Mouse (Mus musculus) heart, embryonic 15.5 days (tissue): ENCODE measurements around the gene Ppfibp1. TPM values are rescaled to one million over a fixed set of nuclear protein-coding genes. Genes with fewer than 3 reads are reported as not detected.

Experiments
- ATAC-seq: fragments of 200-750 bp; cut with Nextera tagmentation; replicated peaks from 2 replicates; pipeline ENCODE4 v1.8.0; 2017; ENCODE audit warnings: low read depth, moderate TSS enrichment; ENCODE audit not compliant: insufficient number of reproducible peaks, insufficient read depth, low FRiP score
- H3K27ac ChIP-seq: fragments of 300-500 bp; sonication (generic); 2 replicates; pipeline ENCODE4 v1.5.1; 2015; ENCODE audit warnings: mild to moderate bottlenecking, inconsistent platforms
- H3K27me3 ChIP-seq: fragments of 300-500 bp; sonication (generic); 2 replicates; pipeline ENCODE4 v1.6.1; 2015; ENCODE audit warnings: inconsistent platforms
- H3K36me3 ChIP-seq: fragments of 300-500 bp; sonication (generic); 2 replicates; pipeline ENCODE4 v1.6.1; 2015; ENCODE audit warnings: mild to moderate bottlenecking, inconsistent platforms
- H3K4me1 ChIP-seq: fragments of 300-500 bp; sonication (generic); replicated peaks from 2 replicates; pipeline ENCODE4 v1.6.1; 2015; ENCODE audit warnings: inconsistent platforms
- H3K4me2 ChIP-seq: fragments of 300-500 bp; sonication (generic); 2 replicates; pipeline ENCODE4 v1.6.1; 2015; ENCODE audit warnings: inconsistent platforms, mild to moderate bottlenecking, moderate library complexity
- H3K4me3 ChIP-seq: fragments of 300-500 bp; sonication (generic); 2 replicates; pipeline ENCODE4 v1.5.1; 2015; ENCODE audit warnings: mild to moderate bottlenecking, inconsistent platforms
- H3K9ac ChIP-seq: fragments of 300-500 bp; sonication (generic); 2 replicates; pipeline ENCODE4 v1.6.1; 2015; ENCODE audit warnings: mild to moderate bottlenecking, inconsistent platforms
- H3K9me3 ChIP-seq: fragments of 300-500 bp; sonication (generic); replicated peaks from 2 replicates; pipeline ENCODE4 v1.6.1; 2016; ENCODE audit warnings: inconsistent platforms
- WGBS: fragments of 180-500 bp; shearing (Covaris S2); methylation state at CpG from one replicate; pipeline ENCODE4 v1.1.7; 2015; ENCODE audit warnings: mixed read lengths; 5-methylcytosine and 5-hydroxymethylcytosine counted together
- polyA plus RNA-seq: library from polyadenylated mRNA; unstranded; fragments of >200 nt; fragmentation: Nextera tagmentation; extraction: Ambion mirVana; gene quantifications from 2 replicates; pipeline ENCODE4 v1.2.1, GENCODE M21; 2015

The Ppfibp1 gene
- polyA plus RNA-seq, 1 experiment from 2014 or later = 50.5 TPM

- Histone ChIP-seq H3K36me3 (peaks cover 67% of the 10 kb centered on the region), H3K4me1 (peaks cover 6% of the 10 kb centered on the region), H3K27ac (no peak overlapping the region), H3K4me3 (no peak overlapping the region), H3K4me2 (no peak overlapping the region), H3K9ac (no peak overlapping the region), H3K9me3 (no peaks in the 10 kb centered on the region), H3K27me3 (no peaks in the 10 kb centered on the region)
- 87% methylated on average over 9 of the region's 9 CpGs for WGBS
- no peak for ATAC-seq
Measured at GRCm38 (mm10) chr6:147052440-147052839, 164.2 kb downstream of the Ppfibp1 start.

GRCm38 (mm10) chr6:147053785-147054646 is 165.7 kb downstream of the Ppfibp1 start:
- Histone ChIP-seq H3K36me3 (peaks cover 53% of the 10 kb centered on the region), H3K4me1 (peaks cover 6% of the 10 kb centered on the region), H3K9me3 (no peaks in the 10 kb centered on the region), H3K9ac (no peak overlapping the region), H3K27ac (no peak overlapping the region), H3K4me2 (no peak overlapping the region), H3K4me3 (no peak overlapping the region), H3K27me3 (no peaks in the 10 kb centered on the region)
- ATAC-seq = no peak
- WGBS = 90% methylated on average over 19 of the region's 19 CpGs

- WGBS = 71% methylated on average over 10 of the region's 10 CpGs
- Histone ChIP-seq H3K9ac (no peak overlapping the region), H3K27me3 (no peaks in the 10 kb centered on the region), H3K4me2 (no peak overlapping the region), H3K27ac (no peak overlapping the region), H3K36me3 (peaks cover 47% of the 10 kb centered on the region), H3K4me1 (peaks cover 6% of the 10 kb centered on the region), H3K4me3 (no peak overlapping the region), H3K9me3 (no peaks in the 10 kb centered on the region)
- ATAC-seq = no peak
Measured at GRCm38 (mm10) chr6:147055374-147055977, 167.2 kb downstream of the Ppfibp1 start.

GRCm38 (mm10) chr6:147059326-147059725 is 171.0 kb downstream of the Ppfibp1 start:
- WGBS = 72% methylated on average over 7 of the region's 7 CpGs
- Histone ChIP-seq H3K9ac (no peak overlapping the region), H3K27ac (no peak overlapping the region), H3K27me3 (no peaks in the 10 kb centered on the region), H3K4me3 (no peak overlapping the region), H3K4me2 (no peak overlapping the region), H3K4me1 (peaks cover 6% of the 10 kb centered on the region), H3K9me3 (no peaks in the 10 kb centered on the region), H3K36me3 (peaks cover 45% of the 10 kb centered on the region)
- no peak for ATAC-seq

- H3K9me3 ChIP-seq = no peaks in the 10 kb centered on the region
- H3K36me3 ChIP-seq = peaks cover 41% of the 10 kb centered on the region
- no peak overlapping the region for H3K4me3 ChIP-seq
- no peaks in the 10 kb centered on the region for H3K27me3 ChIP-seq
- no peak overlapping the region for H3K27ac ChIP-seq
- WGBS = 91% methylated on average over 9 of the region's 9 CpGs
- no peak for ATAC-seq
- H3K4me1 ChIP-seq = no peaks in the 10 kb centered on the region; the same call in 1 of the 2 replicates
- no peak overlapping the region for H3K4me2 ChIP-seq
- no peak overlapping the region for H3K9ac ChIP-seq
Measured at GRCm38 (mm10) chr6:147061630-147062029, 173.3 kb downstream of the Ppfibp1 start.

- H3K4me3 ChIP-seq = no peak overlapping the region
- 77% methylated on average over 7 of the region's 7 CpGs for WGBS
- no peaks in the 10 kb centered on the region; the same call in 1 of the 2 replicates for H3K4me1 ChIP-seq
- no peak overlapping the region for H3K27ac ChIP-seq
- no peaks in the 10 kb centered on the region for H3K9me3 ChIP-seq
- H3K9ac ChIP-seq = no peak overlapping the region
- ATAC-seq = no peak
- H3K4me2 ChIP-seq = no peak overlapping the region
- no peaks in the 10 kb centered on the region for H3K27me3 ChIP-seq
- H3K36me3 ChIP-seq = peaks cover 44% of the 10 kb centered on the region
Measured at GRCm38 (mm10) chr6:147062034-147062433, 173.7 kb downstream of the Ppfibp1 start.

GRCm38 (mm10) chr6:147062694-147063093 is 174.4 kb downstream of the Ppfibp1 start:
- Histone ChIP-seq H3K36me3 (peaks cover 50% of the 10 kb centered on the region), H3K27ac (no peak overlapping the region), H3K9ac (no peak overlapping the region), H3K27me3 (no peaks in the 10 kb centered on the region), H3K4me2 (no peak overlapping the region), H3K4me3 (no peak overlapping the region), H3K4me1 (no peaks in the 10 kb centered on the region; the same call in 1 of the 2 replicates), H3K9me3 (no peaks in the 10 kb centered on the region)
- ATAC-seq = no peak
- 78% methylated on average over 7 of the region's 7 CpGs for WGBS

GRCm38 (mm10) chr6:147064226-147064943 is 176.1 kb downstream of the Ppfibp1 start:
- Histone ChIP-seq H3K9ac (no peak overlapping the region), H3K4me2 (no peak overlapping the region), H3K9me3 (no peaks in the 10 kb centered on the region), H3K4me1 (no peaks in the 10 kb centered on the region), H3K27me3 (no peaks in the 10 kb centered on the region), H3K4me3 (no peak overlapping the region), H3K27ac (no peak overlapping the region), H3K36me3 (peaks cover 56% of the 10 kb centered on the region)
- 90% methylated on average over 10 of the region's 10 CpGs for WGBS
- no peak for ATAC-seq

GRCm38 (mm10) chr6:147064944-147065261 is 176.6 kb downstream of the Ppfibp1 start:
- 82% methylated on average over 6 of the region's 6 CpGs for WGBS
- no peaks in the 10 kb centered on the region for H3K4me1 ChIP-seq
- H3K9ac ChIP-seq = no peak overlapping the region
- peaks cover 53% of the 10 kb centered on the region for H3K36me3 ChIP-seq
- no peak overlapping the region for H3K4me2 ChIP-seq
- no peaks in the 10 kb centered on the region for H3K9me3 ChIP-seq
- no peak for ATAC-seq
- no peak overlapping the region for H3K27ac ChIP-seq
- H3K4me3 ChIP-seq = no peak overlapping the region
- no peaks in the 10 kb centered on the region for H3K27me3 ChIP-seq

GRCm38 (mm10) chr6:147075808-147076387 is 187.6 kb downstream of the Ppfibp1 start:
- Histone ChIP-seq H3K9me3 (no peaks in the 10 kb centered on the region), H3K27me3 (no peaks in the 10 kb centered on the region), H3K4me3 (no peak overlapping the region), H3K36me3 (peaks cover 26% of the 10 kb centered on the region; the same call in 1 of the 2 replicates), H3K4me1 (no peaks in the 10 kb centered on the region), H3K9ac (no peak overlapping the region), H3K27ac (no peak overlapping the region), H3K4me2 (no peak overlapping the region)
- WGBS = 58% methylated on average over 5 of the region's 5 CpGs
- ATAC-seq = no peak

- no peaks in the 10 kb centered on the region for H3K4me1 ChIP-seq
- no peak overlapping the region for H3K4me2 ChIP-seq
- H3K4me3 ChIP-seq = no peak overlapping the region
- H3K36me3 ChIP-seq = peaks cover 16% of the 10 kb centered on the region; the same call in 1 of the 2 replicates
- no peaks in the 10 kb centered on the region for H3K27me3 ChIP-seq
- no peak for ATAC-seq
- H3K9me3 ChIP-seq = no peaks in the 10 kb centered on the region
- no peak overlapping the region for H3K9ac ChIP-seq
- no peak overlapping the region for H3K27ac ChIP-seq
- 84% methylated on average over 8 of the region's 8 CpGs for WGBS
Measured at GRCm38 (mm10) chr6:147076878-147077277, 188.6 kb downstream of the Ppfibp1 start.
